In the genomic region with DNA sequence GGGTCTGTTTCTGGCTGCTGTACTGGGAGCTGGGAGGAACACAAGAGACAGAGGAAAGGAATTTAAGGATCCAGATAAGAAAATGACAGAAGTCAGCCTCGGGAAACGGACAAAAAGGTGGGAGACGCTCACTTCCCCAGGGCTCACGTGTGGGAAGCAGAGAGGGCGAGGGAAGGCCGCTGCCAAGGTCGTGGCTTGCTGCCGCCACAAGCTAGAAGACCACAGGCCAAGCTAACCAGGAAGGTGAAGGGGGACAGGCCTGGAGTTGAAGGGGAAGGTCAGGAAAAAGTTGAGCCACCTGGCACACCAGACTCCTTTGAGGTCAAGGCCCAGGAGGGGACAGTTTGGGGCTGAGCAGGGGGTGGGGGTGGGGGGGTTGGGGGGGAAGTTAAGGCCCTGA, we compare ENCODE assay signal across 19 mouse cellular contexts. TPM values are rescaled to one million over a fixed set of nuclear protein-coding genes. Genes with fewer than 3 reads are reported as not detected.
DNase-seq lines count a peak whose midpoint lies in the region; ATAC-seq and TF ChIP-seq lines count a peak whose summit lies in the region.
"Had no signal": no experiment of that assay in that cellular context is flagged by ENCODE, and none has a peak within 500 bp of the region (broad histone marks: within the 10 kb centered on the region; RNA-seq: fewer than 3 reads in every experiment).

No protein-coding gene starts in this region.

- peak overlapping the region; percentile 70 for H3K27ac ChIP-seq in heart, embryonic 12.5 days (ENCODE audit: poor library complexity, severe bottlenecking)
- peak overlapping the region; percentile 98 for H3K27ac ChIP-seq in liver, adult 2 months (replicated peaks; ENCODE audit: insufficient read depth, low read depth, low read length)
- H3K27ac ChIP-seq in liver, embryonic 11.5 days (ENCODE audit: low read depth, low read length) = no peak overlapping the region
- H3K27ac ChIP-seq in liver, embryonic 15.5 days (replicated peaks) = peak overlapping the region; percentile 68
- H3K27ac ChIP-seq: forebrain, embryonic 15.5 days; hindbrain, embryonic 15.5 days; neural tube, embryonic 12.5 days had no signal

- no peak for TF ChIP-seq POLR2A in liver, adult 2 months (IDR thresholded peaks at IDR 0.05; ENCODE audit: extremely low read depth, insufficient read depth, low read length)

- no peak for ATAC-seq in heart, embryonic 12.5 days (ENCODE audit: insufficient number of reproducible peaks, low FRiP score)
- ATAC-seq in liver, embryonic 11.5 days (replicated peaks; ENCODE audit: low FRiP score) = no peak
- ATAC-seq in liver, embryonic 15.5 days (ENCODE audit: insufficient read depth) = no peak
- ATAC-seq: forebrain, embryonic 15.5 days; Patski had no signal

- no peaks in the 10 kb centered on the region for H3K9me3 ChIP-seq in heart, embryonic 12.5 days (replicated peaks)
- no peaks in the 10 kb centered on the region for H3K9me3 ChIP-seq in liver, embryonic 11.5 days (ENCODE audit: control insufficient read depth, low read length)
- no peaks in the 10 kb centered on the region for H3K9me3 ChIP-seq in liver, embryonic 15.5 days (replicated peaks)
- H3K9me3 ChIP-seq: forebrain, embryonic 15.5 days; hindbrain, embryonic 15.5 days; neural tube, embryonic 12.5 days had no signal

- no peak overlapping the region for H3K4me3 ChIP-seq in heart, embryonic 12.5 days
- H3K4me3 ChIP-seq in liver, adult 2 months (ENCODE audit: insufficient read depth, low read depth, low read length) = no peak overlapping the region
- no peak overlapping the region for H3K4me3 ChIP-seq in liver, embryonic 11.5 days (ENCODE audit: low read depth, low read length)
- no peak overlapping the region for H3K4me3 ChIP-seq in liver, embryonic 15.5 days (replicated peaks)
- H3K4me3 ChIP-seq: forebrain, embryonic 15.5 days; hindbrain, embryonic 15.5 days; neural tube, embryonic 12.5 days had no signal

- peaks cover 35% of the 10 kb centered on the region for H3K79me2 ChIP-seq in liver, adult 2 months (ENCODE audit: control insufficient read depth, insufficient read depth, low read length)

- H3K4me2 ChIP-seq in heart, embryonic 12.5 days = no peak overlapping the region
- no peak overlapping the region for H3K4me2 ChIP-seq in liver, embryonic 11.5 days
- no peak overlapping the region; the same call in 1 of the 2 replicates for H3K4me2 ChIP-seq in liver, embryonic 15.5 days
- H3K4me2 ChIP-seq: forebrain, embryonic 15.5 days; hindbrain, embryonic 15.5 days; neural tube, embryonic 12.5 days had no signal

- 32% methylated on average over 8 of the region's 8 CpGs for WGBS in heart, embryonic 12.5 days
- 4% methylated on average over 8 of the region's 8 CpGs for WGBS in liver, adult 2 months
- 43% methylated on average over 8 of the region's 8 CpGs for WGBS in liver, embryonic 11.5 days
- WGBS in liver, embryonic 15.5 days (ENCODE audit: insufficient replicate concordance) = 51% methylated on average over 8 of the region's 8 CpGs

- peak overlapping the region; percentile 52; the same call in 1 of the 2 replicates for H3K9ac ChIP-seq in heart, embryonic 12.5 days
- peak overlapping the region; percentile 45 for H3K9ac ChIP-seq in liver, adult 2 months (ENCODE audit: low read depth, low read length)
- no peak overlapping the region for H3K9ac ChIP-seq in liver, embryonic 11.5 days (ENCODE audit: low read depth, low read length)
- H3K9ac ChIP-seq in liver, embryonic 15.5 days = no peak overlapping the region
- H3K9ac ChIP-seq: forebrain, embryonic 15.5 days; hindbrain, embryonic 15.5 days; neural tube, embryonic 12.5 days had no signal

- intact Hi-C loops in left cerebral cortex, postnatal 10 days (cut with DNase I) = no loop called here

- no peak for TF ChIP-seq CTCF in liver, adult 2 months (IDR thresholded peaks at IDR 0.05; ENCODE audit: low read depth, low read length)

- DNase-seq in adrenal gland, postnatal 14 days = peak; percentile 62
- no peak for DNase-seq in adrenal gland, adult 8-10 months
- DNase-seq in heart, adult 8-10 months (ENCODE audit: low spot score) = no peak
- DNase-seq in liver, adult 2 months (ENCODE audit: extremely low read depth, low read depth, low spot score) = no peak
- no peak for DNase-seq in liver, embryonic 11.5 days (ENCODE audit: low spot score)
- no peak for DNase-seq in left cerebral cortex, postnatal 10 days (ENCODE audit: extremely low spot score in 1 of 2, low spot score in 2 of 2)
- DNase-seq: cerebellum, postnatal 36 days; gastrocnemius, postnatal 14 days; kidney, adult 11 months; layer of hippocampus, adult 9-11 months; lung, adult 18-20 months; thymus, postnatal 36 days had no signal

- peaks cover 65% of the 10 kb centered on the region for H3K4me1 ChIP-seq in heart, embryonic 12.5 days (replicated peaks)
- peaks cover 64% of the 10 kb centered on the region for H3K4me1 ChIP-seq in liver, adult 2 months (ENCODE audit: control insufficient read depth, insufficient read depth, low read length)
- H3K4me1 ChIP-seq in liver, embryonic 11.5 days (replicated peaks; ENCODE audit: control insufficient read depth, insufficient read depth, low read length) = peaks cover 46% of the 10 kb centered on the region
- peaks cover 63% of the 10 kb centered on the region for H3K4me1 ChIP-seq in liver, embryonic 15.5 days (replicated peaks)
- H3K4me1 ChIP-seq: neural tube, embryonic 12.5 days had no signal

- H3K27me3 ChIP-seq in heart, embryonic 12.5 days (replicated peaks) = no peaks in the 10 kb centered on the region
- no peaks in the 10 kb centered on the region for H3K27me3 ChIP-seq in liver, adult 2 months (ENCODE audit: control insufficient read depth, insufficient read depth, low read length)
- no peaks in the 10 kb centered on the region for H3K27me3 ChIP-seq in liver, embryonic 11.5 days (replicated peaks; ENCODE audit: control insufficient read depth, insufficient read depth, low read length)
- no peaks in the 10 kb centered on the region for H3K27me3 ChIP-seq in liver, embryonic 15.5 days
- H3K27me3 ChIP-seq: forebrain, embryonic 15.5 days; hindbrain, embryonic 15.5 days; neural tube, embryonic 12.5 days; Patski had no signal

- no peaks in the 10 kb centered on the region for H3K36me3 ChIP-seq in heart, embryonic 12.5 days
- no peaks in the 10 kb centered on the region for H3K36me3 ChIP-seq in liver, adult 2 months (ENCODE audit: control insufficient read depth, insufficient read depth, low read length)
- H3K36me3 ChIP-seq in liver, embryonic 11.5 days (ENCODE audit: control insufficient read depth, insufficient read depth, low read length) = peaks cover 5% of the 10 kb centered on the region; the same call in 1 of the 2 replicates
- peaks cover 26% of the 10 kb centered on the region for H3K36me3 ChIP-seq in liver, embryonic 15.5 days (replicated peaks)
- H3K36me3 ChIP-seq: forebrain, embryonic 15.5 days; hindbrain, embryonic 15.5 days; neural tube, embryonic 12.5 days had no signal

RNA-seq across cellular contexts. Expression of a gene that starts 10.2 kb away (rescaled TPM):
- 1,757 and 2,166 TPM in 2 replicates for total RNA-seq in adrenal gland, postnatal 14 days (2021)
- 1,000 to 10,000 TPM; 1,640 to 3,396 (median 2,408) TPM for total RNA-seq in adrenal gland, adult 8-10 months (2022)
- 74.3 and 75.2 TPM in 2 replicates for polyA plus RNA-seq in heart, embryonic 12.5 days (2016; fragmentation: Nextera tagmentation; extraction: Ambion mirVana)
- 10 to 100 TPM; 21.8 to 27.3 (median 25.7) TPM for total RNA-seq in heart, adult 8-10 months (2022)
- total RNA-seq in liver, adult 2 months (2014; rRNA removed) = 72.4 and 108 TPM in 2 replicates
- 189 and 223 TPM in 2 replicates for polyA plus RNA-seq in liver, adult 2 months (2012; rRNA removed)
- 104 and 108 TPM in 2 replicates for polyA plus RNA-seq in liver, embryonic 11.5 days (2014; fragmentation: Nextera tagmentation; extraction: Ambion mirVana)
- polyA plus RNA-seq in liver, embryonic 15.5 days (2015; fragmentation: Nextera tagmentation; extraction: Ambion mirVana) = 76.6 and 87.3 TPM in 2 replicates
- 10 to 100 TPM; 49.1 to 52.9 TPM for total RNA-seq in left cerebral cortex, postnatal 10 days (2021)

RNA-seq across cellular contexts. Expression of a gene that starts 58.5 kb away (rescaled TPM):
- total RNA-seq in adrenal gland, postnatal 14 days (2021) = 0.26 and 0.49 TPM in 2 replicates
- under 1 TPM in 3 of 4 experiments, not detected in 1; 0.41 to 0.48 (median 0.45) TPM for total RNA-seq in adrenal gland, adult 8-10 months (2022)
- 0.28 and 0.67 TPM in 2 replicates for polyA plus RNA-seq in heart, embryonic 12.5 days (2016; fragmentation: Nextera tagmentation; extraction: Ambion mirVana)
- total RNA-seq in heart, adult 8-10 months (2022) = not detected
- 0.13 TPM in 1 of 2 replicates, not detected in the other for total RNA-seq in liver, adult 2 months (2014; rRNA removed)
- polyA plus RNA-seq in liver, adult 2 months (2012; rRNA removed) = 0.16 and 0.24 TPM in 2 replicates
- 0.18 and 0.34 TPM in 2 replicates for polyA plus RNA-seq in liver, embryonic 11.5 days (2014; fragmentation: Nextera tagmentation; extraction: Ambion mirVana)
- polyA plus RNA-seq in liver, embryonic 15.5 days (2015; fragmentation: Nextera tagmentation; extraction: Ambion mirVana) = 0.31 and 0.35 TPM in 2 replicates
- total RNA-seq in left cerebral cortex, postnatal 10 days (2021) = under 1 TPM; 0.39 to 0.56 TPM
- total RNA-seq: gastrocnemius, postnatal 14 days; midbrain, postnatal 0 days had no signal

RNA-seq across cellular contexts. Expression of a gene that starts 59.3 kb away (rescaled TPM):
- total RNA-seq in adrenal gland, postnatal 14 days (2021) = 1,142 and 1,189 TPM in 2 replicates
- total RNA-seq in adrenal gland, adult 8-10 months (2022) = 1,000 to 10,000 TPM; 1,164 to 1,564 (median 1,502) TPM
- polyA plus RNA-seq in heart, embryonic 12.5 days (2016; fragmentation: Nextera tagmentation; extraction: Ambion mirVana) = 840 and 852 TPM in 2 replicates
- 1,000 to 10,000 TPM in 2 of 4 experiments, 100 to 1,000 TPM in 2; 839 to 1,234 (median 1,027) TPM for total RNA-seq in heart, adult 8-10 months (2022)
- total RNA-seq in liver, adult 2 months (2014; rRNA removed) = 634 and 1,049 TPM in 2 replicates
- polyA plus RNA-seq in liver, adult 2 months (2012; rRNA removed) = 990 and 1,297 TPM in 2 replicates
- polyA plus RNA-seq in liver, embryonic 11.5 days (2014; fragmentation: Nextera tagmentation; extraction: Ambion mirVana) = 772 and 827 TPM in 2 replicates
- polyA plus RNA-seq in liver, embryonic 15.5 days (2015; fragmentation: Nextera tagmentation; extraction: Ambion mirVana) = 563 and 623 TPM in 2 replicates
- total RNA-seq in left cerebral cortex, postnatal 10 days (2021) = 100 to 1,000 TPM; 831 to 842 TPM

Comparison
In these comparisons a context has a peak if more than half of its experiments do, and no peak if none do; other contexts are left out.
1. H3K9ac ChIP-seq: peak in heart, embryonic 12.5 days (single experiment) and liver, adult 2 months (single experiment); none in liver, embryonic 11.5 days (single experiment) and liver, embryonic 15.5 days (single experiment).
2. RNA of a gene that starts 10.2 kb away (total RNA-seq): 1,640 to 3,396 TPM in adrenal gland, adult 8-10 months and 1,757 to 2,166 TPM in adrenal gland, postnatal 14 days; 72.4 to 108 TPM in liver, adult 2 months, 49.1 to 52.9 TPM in left cerebral cortex, postnatal 10 days and 21.8 to 27.3 TPM in heart, adult 8-10 months; every median in the first group is over 10 times any median in the second.